Mouse (Mus musculus): Measurements from ENCODE around the gene Glrx. TPM values are rescaled to one million over a fixed set of nuclear protein-coding genes. Genes with fewer than 3 reads are reported as not detected.

Gene Glrx
- polyA plus RNA-seq, 1 experiment from 2014 or later, result 93.5 TPM

DNA sequence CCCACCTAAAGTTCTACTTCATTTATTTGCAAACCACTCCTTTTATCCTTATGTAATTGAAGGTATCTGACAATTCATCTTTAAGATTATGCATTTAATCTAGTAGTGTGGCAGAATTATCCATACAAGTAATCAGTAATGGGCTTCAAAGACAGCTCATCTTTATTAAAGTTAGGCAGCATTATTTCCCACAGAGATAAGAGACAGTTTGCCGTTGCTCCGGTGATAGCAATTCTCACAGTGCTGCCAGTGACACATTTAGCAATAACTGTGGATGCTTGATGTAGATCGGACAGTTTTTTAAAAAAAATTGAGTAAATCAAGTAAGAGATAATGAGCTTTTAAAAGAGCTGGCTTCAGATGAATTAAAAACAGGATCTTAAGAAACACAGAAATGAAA is 52.6 kb downstream of the Glrx start:
- peaks cover 42% of the 10 kb centered on the region for H3K36me3 ChIP-seq (ENCODE audit: control insufficient read depth, insufficient read depth, low read length)
- H3K9ac ChIP-seq (ENCODE audit: low read length), result no peak overlapping the region
- no peaks in the 10 kb centered on the region for H3K27me3 ChIP-seq (replicated peaks; ENCODE audit: control insufficient read depth, insufficient read depth, low read length)
- no peak overlapping the region for H3K27ac ChIP-seq (ENCODE audit: low read depth)
- H3K4me2 ChIP-seq (ENCODE audit: low read length), result no peak overlapping the region
- H3K9me3 ChIP-seq (ENCODE audit: control insufficient read depth, low read length), result no peaks in the 10 kb centered on the region
- no peak overlapping the region for H3K4me3 ChIP-seq (ENCODE audit: low read depth, low read length)
- ATAC-seq (replicated peaks; ENCODE audit: low FRiP score, low TSS enrichment, low read depth), result no peak
- no peak for DNase-seq (ENCODE audit: low spot score)
- WGBS, result 92% methylated on average over 3 of the region's 3 CpGs
- H3K4me1 ChIP-seq (replicated peaks; ENCODE audit: control insufficient read depth, insufficient read depth, low read length), result no peaks in the 10 kb centered on the region

DNA sequence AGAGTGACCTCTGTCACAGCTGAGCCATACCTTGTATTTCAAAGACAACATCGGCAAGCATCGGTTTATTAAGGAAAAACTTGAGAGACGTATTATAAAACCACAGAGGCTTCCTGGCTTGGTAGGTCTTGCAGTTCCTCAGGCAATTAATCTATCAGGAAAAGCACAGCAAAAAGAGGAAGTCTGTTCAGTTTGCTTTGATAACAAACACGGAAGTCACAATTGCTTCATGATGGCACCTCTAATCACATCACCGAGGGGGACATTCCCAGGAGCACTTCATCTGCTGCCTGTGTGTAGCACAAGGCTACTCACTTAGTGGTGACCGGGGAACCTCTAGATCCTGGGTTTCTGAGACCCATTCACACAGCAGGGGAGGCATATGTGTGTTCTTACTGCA is 53.2 kb downstream of the Glrx start:
- no peak for DNase-seq (ENCODE audit: low spot score)
- ATAC-seq (replicated peaks; ENCODE audit: low FRiP score, low TSS enrichment, low read depth), result no peak
- 77% methylated on average over 6 of the region's 6 CpGs for WGBS
- H3K27ac ChIP-seq (ENCODE audit: low read depth), result no peak overlapping the region
- H3K9ac ChIP-seq (ENCODE audit: low read length), result no peak overlapping the region
- no peak overlapping the region for H3K4me3 ChIP-seq (ENCODE audit: low read depth, low read length)
- H3K36me3 ChIP-seq (ENCODE audit: control insufficient read depth, insufficient read depth, low read length), result peaks cover 42% of the 10 kb centered on the region
- H3K4me1 ChIP-seq (replicated peaks; ENCODE audit: control insufficient read depth, insufficient read depth, low read length), result no peaks in the 10 kb centered on the region
- H3K9me3 ChIP-seq (ENCODE audit: control insufficient read depth, low read length), result no peaks in the 10 kb centered on the region
- H3K27me3 ChIP-seq (replicated peaks; ENCODE audit: control insufficient read depth, insufficient read depth, low read length), result no peaks in the 10 kb centered on the region
- H3K4me2 ChIP-seq (ENCODE audit: low read length), result no peak overlapping the region

Other genes starting within 250 kb of the Glrx start
- gene Ell2, start 133.1 kb upstream of the Glrx start, polyA plus RNA-seq (2014; fragmentation: Nextera tagmentation; extraction: Ambion mirVana), result 2.6 and 3.0 TPM in 2 replicates
- 43.0 and 48.2 TPM in 2 replicates for gene Rhobtb3, start 104.1 kb downstream of the Glrx start, polyA plus RNA-seq (2014; fragmentation: Nextera tagmentation; extraction: Ambion mirVana)
- gene Spata9, start 127.3 kb downstream of the Glrx start, polyA plus RNA-seq (2014; fragmentation: Nextera tagmentation; extraction: Ambion mirVana), result 0.34 and 0.35 TPM in 2 replicates
- gene Rfesd, start 178.9 kb downstream of the Glrx start, polyA plus RNA-seq (2014; fragmentation: Nextera tagmentation; extraction: Ambion mirVana), result 15.3 and 16.0 TPM in 2 replicates
- gene Gpr150, start 217.1 kb downstream of the Glrx start, polyA plus RNA-seq (2014; fragmentation: Nextera tagmentation; extraction: Ambion mirVana), result 0.11 and 0.19 TPM in 2 replicates

Data from intestine, embryonic 14.5 days (tissue).